Mouse (Mus musculus): ENCODE measurements around the gene Hhat. TPM values are rescaled to one million over a fixed set of nuclear protein-coding genes. Genes with fewer than 3 reads are reported as not detected.
A peak's percentile ranks its signal among the peaks of the same experiment; 100 is the strongest.

The Hhat gene
- total RNA-seq, 2 experiments from 2014 or later = 0.80 to 8.0 TPM

DNA sequence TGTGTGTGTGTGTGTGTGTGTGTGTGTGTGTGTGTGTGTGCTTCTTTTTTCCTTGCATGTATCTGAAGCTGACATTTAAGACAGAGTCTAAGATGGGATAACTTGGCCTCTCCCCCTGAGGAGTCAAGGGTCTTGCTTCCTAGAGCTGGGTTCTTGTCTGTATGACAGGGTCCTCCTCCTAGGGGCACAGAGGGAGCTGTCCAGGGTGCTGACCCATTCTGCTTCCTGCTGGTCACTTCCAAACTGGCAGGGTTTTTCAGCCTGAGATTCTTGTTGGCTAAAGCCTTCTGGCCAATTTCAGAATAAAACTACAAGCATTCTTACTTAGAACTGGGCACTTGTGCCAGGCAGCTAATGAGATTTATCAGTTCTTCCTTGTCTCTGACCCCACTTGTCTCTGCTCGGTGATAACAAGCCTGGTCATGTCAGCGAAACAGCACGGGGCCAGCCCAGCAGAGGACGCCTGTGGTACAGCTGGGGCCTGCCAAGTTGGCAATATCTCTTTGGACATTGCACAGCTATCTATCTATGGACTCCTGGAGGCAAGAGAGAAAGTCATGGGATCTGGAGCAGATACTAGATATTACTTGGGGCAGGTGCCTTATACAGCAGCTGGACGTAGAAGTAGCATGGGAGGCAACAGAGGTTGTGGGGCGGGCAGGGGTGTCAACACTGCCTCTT lies 313.4 kb downstream of the Hhat start:
- ATAC-seq (replicated peaks; ENCODE audit: low FRiP score, low TSS enrichment, poor library complexity, severe bottlenecking) = peak; percentile 70

DNA sequence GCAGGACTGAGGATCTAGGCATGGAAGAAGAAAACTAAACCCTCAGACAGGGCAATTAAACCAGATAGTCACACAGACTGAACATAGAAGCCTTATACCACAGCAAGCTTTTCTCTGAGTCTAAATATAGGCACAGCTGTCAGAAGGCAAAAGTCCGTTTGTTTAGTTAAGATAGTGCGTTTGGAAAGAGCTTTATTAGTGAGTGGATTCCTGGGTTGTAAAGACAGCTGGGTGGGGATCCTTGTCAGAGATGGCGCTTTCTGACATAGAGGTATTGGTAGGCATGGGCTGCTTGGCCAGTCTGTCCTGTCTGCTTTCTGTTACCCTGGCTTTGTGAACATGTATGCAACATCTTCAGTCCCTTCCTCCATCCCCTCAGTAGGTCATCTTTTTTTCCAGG lies 314.0 kb downstream of the Hhat start:
- ATAC-seq (replicated peaks; ENCODE audit: low FRiP score, low TSS enrichment, poor library complexity, severe bottlenecking) = no peak

DNA sequence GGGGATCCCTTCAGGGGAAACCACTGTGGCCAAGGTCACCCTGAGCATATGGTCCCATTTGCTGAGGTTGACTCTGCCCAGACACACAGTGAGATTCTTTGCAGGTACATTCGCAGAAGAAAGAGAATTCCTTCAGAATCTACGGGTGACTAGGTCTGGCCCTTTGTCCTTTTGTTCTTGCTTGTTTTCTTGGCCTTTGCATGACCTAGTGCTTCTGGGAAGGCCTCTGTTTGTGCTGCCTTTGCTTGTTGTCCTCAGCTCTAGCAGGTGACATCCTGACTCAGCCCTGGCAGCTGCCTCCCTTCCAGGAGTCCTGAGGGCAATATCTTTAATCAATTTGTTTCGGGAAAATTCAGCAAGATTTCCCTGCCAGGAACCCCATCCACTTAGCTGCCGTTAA lies 316.0 kb downstream of the Hhat start:
- no peak for ATAC-seq (replicated peaks; ENCODE audit: low FRiP score, low TSS enrichment, poor library complexity, severe bottlenecking)

- no peak for ATAC-seq (replicated peaks; ENCODE audit: low FRiP score, low TSS enrichment, poor library complexity, severe bottlenecking)
These were observed 316.5 kb downstream of the Hhat start for GRCm38 (mm10) chr1:192454501-192454900.

DNA sequence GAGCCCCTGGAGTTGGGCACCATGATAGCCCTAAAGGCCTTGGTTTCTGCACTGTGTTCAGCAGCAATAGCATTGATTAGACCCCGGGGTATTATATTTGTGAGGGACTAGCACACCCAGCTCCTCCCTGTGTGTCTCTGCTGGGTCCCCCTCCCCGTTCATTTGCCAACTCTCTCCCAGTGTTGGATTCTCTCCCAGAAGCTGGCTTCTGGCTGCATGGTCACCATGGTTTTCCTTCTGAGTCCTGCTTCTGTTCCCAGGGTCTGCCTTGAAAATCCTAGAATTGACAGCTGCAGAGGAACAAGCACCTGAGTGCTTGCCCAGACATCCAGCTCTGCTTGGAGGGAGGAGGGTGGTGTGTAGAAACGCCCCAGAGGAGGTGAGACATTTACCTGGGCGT lies 319.3 kb downstream of the Hhat start:
- no peak for ATAC-seq (replicated peaks; ENCODE audit: low FRiP score, low TSS enrichment, poor library complexity, severe bottlenecking)

GRCm38 (mm10) chr1:192450425-192450824 lies 320.6 kb downstream of the Hhat start:
- ATAC-seq (replicated peaks; ENCODE audit: low FRiP score, low TSS enrichment, poor library complexity, severe bottlenecking) = no peak

- ATAC-seq (replicated peaks; ENCODE audit: low FRiP score, low TSS enrichment, poor library complexity, severe bottlenecking) = no peak
These were observed 321.3 kb downstream of the Hhat start for GRCm38 (mm10) chr1:192449572-192450351.

DNA sequence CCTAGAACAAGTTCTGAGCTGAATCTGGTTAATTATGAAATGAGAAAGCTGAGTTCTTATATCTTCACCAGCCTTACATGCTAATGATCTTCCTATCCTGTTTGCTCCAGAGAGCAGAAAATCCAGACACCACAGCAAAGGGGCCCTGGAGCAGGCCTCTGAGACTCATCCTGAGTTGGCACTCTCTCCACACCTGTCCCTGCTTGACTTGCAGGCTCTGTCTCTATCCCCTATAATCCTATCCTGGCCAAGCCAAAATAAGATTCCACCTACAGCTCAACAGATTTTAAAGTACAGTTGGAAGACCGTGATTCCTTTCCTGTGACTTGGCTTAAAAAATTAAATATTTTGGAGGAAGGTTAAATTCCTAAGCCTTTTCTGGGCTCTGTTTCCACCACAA lies 322.5 kb downstream of the Hhat start:
- ATAC-seq (replicated peaks; ENCODE audit: low FRiP score, low TSS enrichment, poor library complexity, severe bottlenecking) = no peak

DNA sequence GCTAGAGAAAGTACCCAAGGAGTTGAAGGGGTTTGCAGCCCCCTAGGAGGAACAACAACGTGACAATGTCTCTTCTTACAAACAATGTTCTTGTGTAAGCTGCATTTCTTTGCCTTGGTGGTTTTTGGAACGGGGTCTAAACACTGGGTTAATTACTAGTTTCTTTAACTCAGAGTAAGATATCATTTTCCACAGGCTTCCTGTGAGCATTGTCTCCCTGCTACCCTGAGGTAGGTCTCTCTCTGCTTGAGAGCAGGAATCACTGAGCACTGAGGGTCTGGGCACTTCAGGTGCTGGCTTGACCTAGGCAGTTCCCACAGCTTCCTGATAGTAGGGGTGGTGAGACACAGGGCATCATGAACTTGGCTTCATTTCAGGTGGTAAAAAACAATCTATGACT lies 323.4 kb downstream of the Hhat start:
- no peak for ATAC-seq (replicated peaks; ENCODE audit: low FRiP score, low TSS enrichment, poor library complexity, severe bottlenecking)

Other genes starting within 250 kb of the Hhat start
- gene Sertad4, start 84.5 kb upstream of the Hhat start, total RNA-seq (2014; fragmentation: Nextera tagmentation) = 0.57 TPM in 1 of 2 replicates, not detected in the other
- not detected in 2 replicates for gene Sertad4, start 84.5 kb upstream of the Hhat start, total RNA-seq (2017)